Mouse (Mus musculus) c-Kit-positive CD71-positive TER-119-negative erythroid progenitor cells, embryonic 14.5 days (primary cell): ENCODE measurements around the gene Gpsm3.

Experiments used
- DNase-seq: peaks from one replicate; pipeline ENCODE4 v3.0.0-alpha.2; 2013; ENCODE audit warnings: low read depth

Gene Gpsm3

GRCm38 (mm10) chr17:34629796-34630603, 40.4 kb downstream of the Gpsm3 start:
- no peak for DNase-seq

GRCm38 (mm10) chr17:34630761-34631301, 41.2 kb downstream of the Gpsm3 start:
- no peak for DNase-seq

- DNase-seq, result no peak
Measured at GRCm38 (mm10) chr17:34631647-34632046, 42.0 kb downstream of the Gpsm3 start.

GRCm38 (mm10) chr17:34632261-34632691, 42.7 kb downstream of the Gpsm3 start:
- peak; percentile 60 for DNase-seq

- DNase-seq, result no peak
Measured at GRCm38 (mm10) chr17:34635671-34636070, 46.1 kb downstream of the Gpsm3 start.

GRCm38 (mm10) chr17:34637459-34637858, 47.9 kb downstream of the Gpsm3 start:
- no peak for DNase-seq

- no peak for DNase-seq
Measured at GRCm38 (mm10) chr17:34639461-34640255, 50.1 kb downstream of the Gpsm3 start.

GRCm38 (mm10) chr17:34640778-34641601, 51.4 kb downstream of the Gpsm3 start:
- DNase-seq, result no peak
